Mouse (Mus musculus): Measurements from ENCODE around the gene Ndufs8.

Ndufs8 gene

DNA sequence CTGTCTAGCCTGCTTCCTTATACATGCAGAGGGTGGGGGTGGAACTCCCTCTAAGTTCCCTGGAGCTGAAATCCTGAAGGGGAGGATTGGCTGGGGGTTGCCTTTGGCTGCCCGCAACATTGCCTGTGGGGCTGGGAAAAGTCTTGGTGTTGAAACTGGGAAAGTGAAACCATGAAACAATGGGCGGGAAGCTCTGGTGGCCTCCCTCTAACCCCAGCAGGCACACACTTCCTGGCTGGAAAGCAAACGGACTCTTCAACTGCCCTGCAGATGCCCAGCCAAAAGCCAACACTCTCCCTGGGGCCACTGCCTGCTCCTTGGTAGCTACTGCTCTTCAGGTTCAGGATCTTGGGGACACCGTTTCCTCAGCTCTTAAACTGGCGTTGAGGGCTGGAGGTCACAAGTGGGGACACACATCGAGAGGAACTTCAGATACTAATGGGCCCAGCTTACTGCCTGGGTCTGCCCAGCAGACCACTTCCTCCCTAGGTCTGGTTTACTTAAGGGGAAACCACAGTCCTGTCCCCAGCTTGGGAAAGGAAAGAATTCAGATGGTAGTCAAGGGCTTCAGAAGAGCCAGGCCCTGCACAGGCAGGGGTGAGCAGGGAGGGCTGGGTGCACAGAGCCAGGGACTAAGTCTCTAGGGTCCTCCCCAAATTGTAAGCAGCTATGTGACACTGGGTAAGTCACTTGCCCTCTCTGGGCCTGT lies 7.2 kb downstream of the Ndufs8 start:
- peak; percentile 92 for DNase-seq (ENCODE audit: low read depth)

DNA sequence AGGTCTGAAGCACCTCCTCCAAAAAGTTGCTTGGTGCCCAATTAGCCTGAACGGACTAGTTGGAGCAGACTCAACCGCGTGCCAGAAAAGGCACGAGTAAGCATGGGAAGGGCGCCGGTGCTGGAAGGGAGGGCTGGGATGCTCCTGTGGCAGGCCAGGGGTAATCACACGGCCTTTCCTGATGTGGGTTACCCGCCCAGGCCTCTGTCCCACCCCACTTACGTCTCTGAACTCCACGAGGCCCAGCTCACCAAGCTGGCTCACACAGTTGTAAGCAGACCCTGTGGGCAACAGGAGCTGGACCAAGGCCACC lies 8.3 kb downstream of the Ndufs8 start:
- no peak for DNase-seq (ENCODE audit: low read depth)

GRCm38 (mm10) chr19:3903648-3904362 lies 8.8 kb downstream of the Ndufs8 start:
- no peak for DNase-seq (ENCODE audit: low read depth)

DNA sequence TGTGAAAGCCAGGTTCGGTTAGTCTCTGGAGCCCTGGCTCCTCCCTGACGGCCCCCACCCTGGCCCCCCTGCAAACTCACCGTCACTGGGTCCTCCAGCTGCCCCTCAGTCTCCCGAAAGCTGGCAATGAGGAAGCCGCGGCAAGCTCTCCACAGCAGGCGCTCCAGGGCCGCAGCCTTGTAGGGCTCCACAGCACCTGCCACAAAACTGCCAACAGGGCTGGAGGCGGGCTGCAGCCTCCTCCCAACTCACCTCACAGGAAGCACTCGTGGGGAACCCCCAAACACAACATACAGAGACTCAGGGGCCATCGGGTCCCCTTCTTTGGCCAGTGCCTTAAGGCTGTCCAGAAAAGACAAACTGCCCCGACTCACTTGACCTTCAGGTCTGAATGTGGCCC lies 9.6 kb downstream of the Ndufs8 start:
- DNase-seq (ENCODE audit: low read depth): no peak

GRCm38 (mm10) chr19:3899618-3900017 lies 13.0 kb downstream of the Ndufs8 start:
- DNase-seq (ENCODE audit: low read depth): no peak

DNA sequence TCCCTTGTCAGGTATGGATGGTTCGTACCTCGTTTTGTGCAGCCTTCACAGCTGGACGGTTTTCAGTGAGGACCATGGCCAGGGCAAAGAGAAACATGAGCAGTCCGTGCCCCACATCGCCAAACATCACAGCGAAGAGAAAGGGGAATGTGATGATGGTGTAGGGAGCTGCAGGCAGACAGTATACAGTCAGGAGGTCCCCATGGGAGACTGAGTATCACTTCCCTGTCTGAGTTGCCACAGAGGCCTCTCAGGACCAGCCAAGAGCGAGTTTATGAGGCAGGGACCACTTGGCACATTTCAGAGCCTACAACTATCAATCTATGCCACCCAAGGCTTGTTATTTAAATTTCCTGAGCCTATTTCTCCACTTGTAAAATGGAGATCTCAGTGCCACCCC lies 13.6 kb downstream of the Ndufs8 start:
- DNase-seq (ENCODE audit: low read depth): no peak

- no peak for DNase-seq (ENCODE audit: low read depth)
Measured at GRCm38 (mm10) chr19:3897557-3897956, 15.0 kb downstream of the Ndufs8 start.

DNA sequence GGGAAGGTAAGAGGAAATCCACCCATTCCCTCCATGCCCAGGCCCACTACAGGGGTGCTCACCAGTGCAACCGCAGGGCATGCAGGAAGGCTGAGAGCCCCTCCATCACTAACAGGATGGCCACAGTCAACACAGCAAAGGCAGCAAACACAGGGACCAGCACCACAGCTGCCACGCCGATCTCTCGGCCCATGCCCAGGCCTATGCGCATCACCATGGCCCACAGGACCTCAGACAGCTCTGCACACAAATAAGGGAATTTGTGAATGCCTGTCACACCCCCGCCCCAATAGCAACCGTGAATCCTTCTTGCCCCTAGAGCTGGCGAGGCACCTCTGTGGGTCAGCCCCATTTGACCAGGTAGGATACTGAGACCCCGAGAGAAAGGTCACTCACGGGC lies 16.4 kb downstream of the Ndufs8 start:
- DNase-seq (ENCODE audit: low read depth): no peak

- no peak for DNase-seq (ENCODE audit: low read depth)
Measured at GRCm38 (mm10) chr19:3895171-3895631, 17.4 kb downstream of the Ndufs8 start.

- no peak for DNase-seq (ENCODE audit: low read depth)
Measured at GRCm38 (mm10) chr19:3894294-3894693, 18.3 kb downstream of the Ndufs8 start.

DNA sequence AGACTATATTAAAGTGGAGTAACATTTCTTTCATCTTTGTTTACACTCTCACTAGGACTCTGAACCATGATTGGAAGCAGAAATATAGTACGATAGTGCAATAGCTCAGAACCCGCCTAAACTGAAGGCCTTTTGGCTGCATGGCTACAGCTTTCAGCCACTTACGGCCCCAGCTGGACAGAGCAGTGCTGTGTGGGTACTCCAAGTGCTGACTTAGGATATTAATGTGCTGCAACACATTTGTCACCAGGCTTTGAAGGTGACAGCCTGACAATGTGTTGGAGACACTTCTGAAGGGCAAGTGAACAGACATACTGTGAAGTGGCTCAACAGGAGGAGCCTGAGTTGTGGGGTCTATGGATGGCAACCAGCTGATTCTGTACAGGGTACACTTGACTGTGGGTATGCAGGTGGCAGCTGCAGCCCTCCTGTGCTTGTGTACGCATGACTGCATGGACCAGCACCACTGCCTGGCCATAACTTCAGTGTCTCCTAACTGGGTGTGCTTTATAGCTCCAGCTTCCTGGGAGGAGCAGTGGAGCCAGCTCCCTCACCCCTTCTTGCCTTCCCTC lies 18.9 kb downstream of the Ndufs8 start:
- DNase-seq (ENCODE audit: low read depth): no peak

DNA sequence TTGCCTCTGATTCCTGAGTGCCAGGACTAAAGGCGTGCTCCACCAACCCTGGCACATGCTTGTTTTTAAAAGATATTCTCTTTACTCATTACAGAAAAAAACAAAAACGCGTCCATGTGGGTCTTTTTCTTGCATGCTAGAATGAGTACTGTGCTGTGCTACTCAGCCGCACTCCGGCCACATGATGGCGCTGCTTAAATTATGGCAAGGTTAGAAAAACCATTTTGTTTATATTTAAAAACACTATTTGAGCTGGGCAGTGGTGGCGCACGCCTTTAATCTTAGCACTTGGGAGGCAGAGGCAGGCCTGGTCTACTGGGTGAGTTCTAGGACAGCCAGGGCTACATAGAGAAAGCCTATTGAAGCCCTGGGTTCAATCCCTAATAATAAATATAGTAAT lies 22.4 kb downstream of the Ndufs8 start:
- DNase-seq (ENCODE audit: low read depth): peak; percentile 56

- no peak for DNase-seq (ENCODE audit: low read depth)
Measured at GRCm38 (mm10) chr19:3889096-3889495, 23.5 kb downstream of the Ndufs8 start.

DNA sequence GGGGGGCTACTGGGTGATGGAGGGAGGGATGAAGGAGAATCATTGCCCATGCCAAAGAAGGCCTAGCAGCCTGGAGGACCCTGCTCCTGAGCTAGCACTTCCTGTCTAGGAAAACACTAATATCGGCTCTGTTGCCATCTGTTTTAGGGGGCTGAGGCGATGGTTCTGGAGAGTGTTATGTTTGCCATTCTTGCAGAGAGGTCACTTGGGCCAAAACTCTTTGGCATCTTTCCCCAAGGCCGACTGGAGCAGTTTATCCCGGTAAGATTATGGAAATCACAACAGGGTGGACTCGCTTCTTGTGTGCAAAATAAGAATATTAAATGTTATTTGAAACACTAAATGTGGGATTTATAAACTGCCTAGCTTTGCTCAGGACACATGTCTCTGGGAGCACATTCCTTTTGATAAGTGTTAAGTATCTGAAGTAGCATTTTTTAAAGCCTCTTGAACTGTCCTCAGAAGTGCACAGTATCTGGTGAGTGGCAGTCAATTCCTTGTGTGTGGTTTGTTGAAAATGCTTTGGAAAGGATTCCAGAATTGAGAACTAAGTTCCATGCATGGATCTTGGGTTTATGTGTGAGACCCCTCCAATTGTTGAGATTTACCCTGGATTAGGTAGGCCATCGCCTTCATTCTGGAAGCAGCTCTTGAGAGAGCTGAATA lies 28.1 kb downstream of the Ndufs8 start:
- DNase-seq (ENCODE audit: low read depth): no peak

DNA sequence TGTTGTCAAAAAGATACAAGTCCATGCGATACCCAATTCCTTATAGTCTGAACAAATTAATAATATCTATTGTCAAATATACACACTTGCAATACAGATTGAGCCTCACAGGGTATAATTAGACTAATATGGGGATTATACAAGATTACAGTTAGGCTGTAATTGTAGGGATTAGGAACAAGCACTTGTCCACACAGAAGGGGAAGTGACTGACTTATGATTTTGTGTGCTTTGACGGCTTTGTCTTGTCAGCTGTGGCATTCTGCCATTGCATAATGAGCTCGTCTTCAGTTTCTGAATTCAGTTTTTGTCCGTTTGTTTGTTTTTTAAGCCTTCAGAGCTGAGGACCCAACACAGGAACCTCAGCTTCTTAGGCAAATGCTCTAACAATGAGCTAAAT lies 30.4 kb downstream of the Ndufs8 start:
- peak; percentile 54 for DNase-seq (ENCODE audit: low read depth)

DNA sequence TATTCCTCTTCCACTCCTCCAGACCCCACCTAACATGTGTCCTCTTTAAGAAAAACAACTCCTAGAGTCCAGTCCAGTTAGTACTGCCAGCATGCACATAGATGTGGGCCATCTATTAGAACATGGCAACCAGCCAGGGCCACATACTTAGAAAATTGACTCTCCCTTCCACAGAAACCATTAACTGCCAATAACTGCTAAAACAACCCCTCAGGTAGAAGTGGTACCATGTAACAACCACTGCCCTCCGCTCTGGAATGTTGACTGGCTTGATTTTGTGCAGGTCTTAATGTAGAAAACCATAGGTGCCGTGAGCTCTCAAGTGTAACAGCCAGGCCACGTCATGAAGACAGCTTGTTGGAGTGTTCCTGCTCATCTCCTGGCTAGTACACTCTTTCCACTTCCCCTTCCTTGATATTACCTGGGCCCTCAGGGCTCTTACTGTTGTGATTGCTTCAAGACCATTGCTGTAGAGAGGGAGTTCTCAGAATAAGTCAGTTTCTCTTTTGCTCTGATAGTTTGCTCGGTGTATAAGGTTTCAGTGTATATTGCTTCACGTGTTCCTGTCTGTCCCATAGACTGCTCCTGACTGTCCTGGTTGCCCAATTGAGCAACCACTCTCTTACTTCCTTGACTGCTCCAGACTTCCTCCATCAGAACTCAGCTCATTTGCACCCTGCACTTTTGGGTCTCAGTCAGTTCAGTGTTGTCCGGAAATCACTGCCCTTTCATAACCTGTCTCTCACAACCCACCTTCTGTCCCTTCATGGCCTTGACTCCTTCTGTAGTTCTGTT lies 32.3 kb downstream of the Ndufs8 start:
- DNase-seq (ENCODE audit: low read depth): peak; percentile 69

DNA sequence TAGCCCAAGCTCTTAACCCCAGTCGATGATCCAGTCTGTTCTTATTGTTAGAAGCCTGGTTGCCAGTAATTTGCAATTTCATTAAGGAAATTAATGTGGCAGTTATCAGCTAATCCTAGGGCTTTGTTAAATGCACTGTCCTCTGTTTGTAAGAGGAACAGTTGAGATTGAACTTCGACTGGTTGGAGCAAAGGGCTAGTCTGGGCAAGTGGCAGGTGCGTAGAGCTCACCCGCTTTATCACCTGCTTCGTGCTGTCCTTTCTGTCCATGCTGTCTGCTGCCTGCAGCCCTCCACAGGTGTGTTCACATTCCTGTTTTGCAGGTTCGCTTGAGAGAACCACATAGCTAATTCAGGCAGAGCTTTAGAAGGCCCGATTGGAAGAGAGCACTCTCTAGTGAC lies 37.5 kb downstream of the Ndufs8 start:
- DNase-seq (ENCODE audit: low read depth): no peak

DNA sequence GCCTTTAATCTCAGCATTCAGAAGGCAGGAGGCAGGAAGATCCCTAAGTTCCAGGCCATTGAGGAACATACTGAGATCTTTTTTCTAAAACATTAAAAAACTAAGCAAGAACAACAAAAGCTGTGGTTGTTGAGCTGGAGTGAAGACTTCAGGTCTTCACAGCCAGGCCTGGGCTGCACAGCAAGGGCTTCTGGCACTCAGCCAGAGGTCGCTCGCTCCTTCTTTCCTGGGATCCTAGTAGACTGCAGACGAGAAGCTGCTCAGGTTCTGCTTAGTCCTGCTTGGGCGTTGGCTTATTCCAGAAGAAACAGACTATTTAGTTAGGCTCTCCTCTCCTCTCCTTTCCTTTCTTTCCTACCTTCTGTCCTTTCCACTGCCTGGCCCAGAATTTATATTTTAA lies 40.2 kb downstream of the Ndufs8 start:
- no peak for DNase-seq (ENCODE audit: low read depth)

DNA sequence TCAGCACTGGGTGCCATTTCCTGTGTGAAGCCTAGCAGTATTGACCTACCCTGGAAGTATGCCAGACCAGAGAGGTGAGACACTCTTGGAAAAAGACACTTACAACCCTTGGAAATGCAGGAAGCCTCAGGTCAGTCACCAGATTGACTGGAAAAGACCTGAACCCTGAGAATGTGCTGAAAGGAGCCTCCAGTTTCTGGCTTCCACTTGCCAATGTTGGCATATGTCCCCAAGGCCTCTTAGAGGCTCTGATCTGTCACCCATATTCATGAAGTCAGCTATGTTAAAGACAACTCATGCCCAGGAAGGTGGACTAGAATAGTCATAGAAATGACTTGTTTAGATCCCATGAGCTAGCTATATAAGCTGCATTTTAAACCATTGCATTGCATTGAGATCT lies 41.1 kb downstream of the Ndufs8 start:
- no peak for DNase-seq (ENCODE audit: low read depth)

- DNase-seq (ENCODE audit: low read depth): no peak
Measured at GRCm38 (mm10) chr19:3868290-3868689, 44.3 kb downstream of the Ndufs8 start.

DNA sequence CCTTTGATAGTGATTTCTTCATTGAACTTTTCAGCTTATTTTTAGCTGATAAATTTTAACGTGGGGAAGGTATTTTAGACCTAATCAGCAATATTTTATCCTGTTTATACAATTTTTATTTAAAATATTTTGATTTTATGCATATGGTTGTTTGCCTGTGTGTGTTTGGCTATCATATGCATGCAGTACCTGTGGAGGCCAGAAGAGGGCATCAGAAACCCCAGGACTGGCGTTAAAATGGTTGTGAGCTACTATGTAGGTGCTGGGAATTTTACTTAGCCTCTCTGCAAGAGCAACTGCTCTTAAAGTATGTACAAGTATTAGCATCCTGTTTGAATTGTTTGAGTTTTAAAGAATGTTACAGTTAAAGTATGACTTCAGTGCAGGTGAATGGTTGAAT lies 47.6 kb downstream of the Ndufs8 start:
- no peak for DNase-seq (ENCODE audit: low read depth)

- DNase-seq (ENCODE audit: low read depth): no peak
Measured at GRCm38 (mm10) chr19:3862713-3863112, 49.9 kb downstream of the Ndufs8 start.

Data from 416B (cell line).